Mouse (Mus musculus): ENCODE measurements at regions not wholly inside any gene's neighbourhood (a gene's known extent, or its start where the extent isn't known, plus 50 kb on each side); places are given as distances from the start of the nearest gene placed in this dataset.

- H3K9ac ChIP-seq (ENCODE audit: low read depth, poor library complexity, severe bottlenecking), result no peak overlapping the region
- no peak overlapping the region for H3K27ac ChIP-seq (ENCODE audit: insufficient read depth, low read length)
- no peak overlapping the region for H3K4me3 ChIP-seq (ENCODE audit: low read depth, low read length)
- H3K27me3 ChIP-seq (ENCODE audit: control insufficient read depth, insufficient read depth, low read length, poor library complexity, severe bottlenecking), result no peaks in the 10 kb centered on the region
- no peaks in the 10 kb centered on the region for H3K4me1 ChIP-seq (ENCODE audit: control insufficient read depth, insufficient read depth, low read length)
- TF ChIP-seq EP300 (IDR thresholded peaks at IDR 0.05; ENCODE audit: insufficient read depth, low read depth, low read length) (no peak), CTCF (IDR thresholded peaks at IDR 0.05; ENCODE audit: low read depth, low read length) (no peak), POLR2A (IDR thresholded peaks at IDR 0.05; ENCODE audit: insufficient read depth, low read length) (no peak)
- H3K36me3 ChIP-seq (ENCODE audit: control insufficient read depth, insufficient read depth, low read length, poor library complexity, severe bottlenecking), result no peaks in the 10 kb centered on the region
- H3K9me3 ChIP-seq (replicated peaks; ENCODE audit: control insufficient read depth, insufficient read depth, low read length, poor library complexity, severe bottlenecking), result no peaks in the 10 kb centered on the region
Observed at GRCm38 (mm10) chr4:131293560-131293959, 349.4 kb downstream of the Matn1 start.

GRCm38 (mm10) chr4:131298011-131298674, 354.0 kb downstream of the Matn1 start:
- no peaks in the 10 kb centered on the region for H3K27me3 ChIP-seq (ENCODE audit: control insufficient read depth, insufficient read depth, low read length, poor library complexity, severe bottlenecking)
- H3K9ac ChIP-seq (ENCODE audit: low read depth, poor library complexity, severe bottlenecking), result no peak overlapping the region
- H3K27ac ChIP-seq (ENCODE audit: insufficient read depth, low read length), result no peak overlapping the region
- H3K4me1 ChIP-seq (ENCODE audit: control insufficient read depth, insufficient read depth, low read length), result no peaks in the 10 kb centered on the region
- H3K36me3 ChIP-seq (ENCODE audit: control insufficient read depth, insufficient read depth, low read length, poor library complexity, severe bottlenecking), result no peaks in the 10 kb centered on the region
- no peaks in the 10 kb centered on the region for H3K9me3 ChIP-seq (replicated peaks; ENCODE audit: control insufficient read depth, insufficient read depth, low read length, poor library complexity, severe bottlenecking)
- TF ChIP-seq POLR2A (IDR thresholded peaks at IDR 0.05; ENCODE audit: insufficient read depth, low read length), result no peak
- TF ChIP-seq CTCF (IDR thresholded peaks at IDR 0.05; ENCODE audit: low read depth, low read length), result no peak
- TF ChIP-seq EP300 (IDR thresholded peaks at IDR 0.05; ENCODE audit: insufficient read depth, low read depth, low read length), result no peak
- no peak overlapping the region for H3K4me3 ChIP-seq (ENCODE audit: low read depth, low read length)

- no peak for TF ChIP-seq CTCF (IDR thresholded peaks at IDR 0.05; ENCODE audit: low read depth, low read length)
- no peak for TF ChIP-seq POLR2A (IDR thresholded peaks at IDR 0.05; ENCODE audit: insufficient read depth, low read length)
- no peak for TF ChIP-seq EP300 (IDR thresholded peaks at IDR 0.05; ENCODE audit: insufficient read depth, low read depth, low read length)
- Histone ChIP-seq H3K36me3 (ENCODE audit: control insufficient read depth, insufficient read depth, low read length, poor library complexity, severe bottlenecking) (no peaks in the 10 kb centered on the region), H3K4me3 (ENCODE audit: low read depth, low read length) (no peak overlapping the region)
Observed at GRCm38 (mm10) chr4:131303936-131304335, 359.8 kb downstream of the Matn1 start.

GRCm38 (mm10) chr4:131304361-131304777, 360.2 kb downstream of the Matn1 start:
- Histone ChIP-seq H3K4me1 (ENCODE audit: control insufficient read depth, insufficient read depth, low read length) (no peaks in the 10 kb centered on the region), H3K36me3 (ENCODE audit: control insufficient read depth, insufficient read depth, low read length, poor library complexity, severe bottlenecking) (no peaks in the 10 kb centered on the region), H3K9ac (ENCODE audit: low read depth, poor library complexity, severe bottlenecking) (no peak overlapping the region), H3K27ac (ENCODE audit: insufficient read depth, low read length) (no peak overlapping the region), H3K4me3 (ENCODE audit: low read depth, low read length) (no peak overlapping the region), H3K9me3 (replicated peaks; ENCODE audit: control insufficient read depth, insufficient read depth, low read length, poor library complexity, severe bottlenecking) (no peaks in the 10 kb centered on the region), H3K27me3 (ENCODE audit: control insufficient read depth, insufficient read depth, low read length, poor library complexity, severe bottlenecking) (no peaks in the 10 kb centered on the region)
- TF ChIP-seq CTCF (IDR thresholded peaks at IDR 0.05; ENCODE audit: low read depth, low read length) (no peak), EP300 (IDR thresholded peaks at IDR 0.05; ENCODE audit: insufficient read depth, low read depth, low read length) (no peak), POLR2A (IDR thresholded peaks at IDR 0.05; ENCODE audit: insufficient read depth, low read length) (no peak)

More at GRCm38 (mm10) chr4:131303936-131304335, 359.8 kb downstream of the Matn1 start:
- Histone ChIP-seq H3K9me3 (replicated peaks; ENCODE audit: control insufficient read depth, insufficient read depth, low read length, poor library complexity, severe bottlenecking) (no peaks in the 10 kb centered on the region), H3K27me3 (ENCODE audit: control insufficient read depth, insufficient read depth, low read length, poor library complexity, severe bottlenecking) (no peaks in the 10 kb centered on the region), H3K9ac (ENCODE audit: low read depth, poor library complexity, severe bottlenecking) (no peak overlapping the region), H3K4me1 (ENCODE audit: control insufficient read depth, insufficient read depth, low read length) (no peaks in the 10 kb centered on the region), H3K27ac (ENCODE audit: insufficient read depth, low read length) (no peak overlapping the region)

GRCm38 (mm10) chr4:131314231-131314630, 370.0 kb downstream of the Matn1 start:
- Histone ChIP-seq H3K9me3 (replicated peaks; ENCODE audit: control insufficient read depth, insufficient read depth, low read length, poor library complexity, severe bottlenecking) (no peaks in the 10 kb centered on the region), H3K36me3 (ENCODE audit: control insufficient read depth, insufficient read depth, low read length, poor library complexity, severe bottlenecking) (no peaks in the 10 kb centered on the region), H3K4me1 (ENCODE audit: control insufficient read depth, insufficient read depth, low read length) (no peaks in the 10 kb centered on the region), H3K4me3 (ENCODE audit: low read depth, low read length) (no peak overlapping the region), H3K27me3 (ENCODE audit: control insufficient read depth, insufficient read depth, low read length, poor library complexity, severe bottlenecking) (no peaks in the 10 kb centered on the region), H3K27ac (ENCODE audit: insufficient read depth, low read length) (no peak overlapping the region), H3K9ac (ENCODE audit: low read depth, poor library complexity, severe bottlenecking) (no peak overlapping the region)
- no peak for TF ChIP-seq POLR2A (IDR thresholded peaks at IDR 0.05; ENCODE audit: insufficient read depth, low read length)
- TF ChIP-seq EP300 (IDR thresholded peaks at IDR 0.05; ENCODE audit: insufficient read depth, low read depth, low read length), result no peak
- no peak for TF ChIP-seq CTCF (IDR thresholded peaks at IDR 0.05; ENCODE audit: low read depth, low read length)

GRCm38 (mm10) chr4:131316041-131316440, 371.9 kb downstream of the Matn1 start:
- Histone ChIP-seq H3K27ac (ENCODE audit: insufficient read depth, low read length) (no peak overlapping the region), H3K27me3 (ENCODE audit: control insufficient read depth, insufficient read depth, low read length, poor library complexity, severe bottlenecking) (no peaks in the 10 kb centered on the region), H3K9ac (ENCODE audit: low read depth, poor library complexity, severe bottlenecking) (no peak overlapping the region), H3K9me3 (replicated peaks; ENCODE audit: control insufficient read depth, insufficient read depth, low read length, poor library complexity, severe bottlenecking) (no peaks in the 10 kb centered on the region), H3K4me3 (ENCODE audit: low read depth, low read length) (no peak overlapping the region), H3K36me3 (ENCODE audit: control insufficient read depth, insufficient read depth, low read length, poor library complexity, severe bottlenecking) (no peaks in the 10 kb centered on the region), H3K4me1 (ENCODE audit: control insufficient read depth, insufficient read depth, low read length) (no peaks in the 10 kb centered on the region)
- no peak for TF ChIP-seq POLR2A (IDR thresholded peaks at IDR 0.05; ENCODE audit: insufficient read depth, low read length)
- TF ChIP-seq EP300 (IDR thresholded peaks at IDR 0.05; ENCODE audit: insufficient read depth, low read depth, low read length), result no peak
- TF ChIP-seq CTCF (IDR thresholded peaks at IDR 0.05; ENCODE audit: low read depth, low read length), result no peak

Measured in ES-Bruce4 (cell line).